Mouse (Mus musculus) lung, adult 2 months (tissue): ENCODE results near the gene Dcn. TPM values are rescaled to one million over a fixed set of nuclear protein-coding genes. Genes with fewer than 3 reads are reported as not detected.

Experiments
- DNase-seq: peaks from one replicate; pipeline ENCODE4 v3.0.0; 2022
- H3K4me1 ChIP-seq: fragments of 200-500 bp; 2 replicates; pipeline ENCODE4 v1.6.1; 2011; ENCODE audit warnings: low read length; ENCODE audit not compliant: control insufficient read depth, insufficient read depth
- H3K4me3 ChIP-seq: fragments of 200-500 bp; replicated peaks from 2 replicates; pipeline ENCODE3; 2011; ENCODE audit warnings: low read depth, mild to moderate bottlenecking, control low read depth, low read length; ENCODE audit errors: extremely low read depth
- CTCF ChIP-seq: fragments of 200-500 bp; IDR thresholded peaks from 2 replicates; pipeline ENCODE4 v1.5.1; 2011; ENCODE audit warnings: mild to moderate bottlenecking, low read length, control low read depth; ENCODE audit not compliant: insufficient read depth
- POLR2A ChIP-seq: fragments of 200-500 bp; IDR thresholded peaks from 2 replicates; pipeline ENCODE4 v1.6.1; 2011; ENCODE audit warnings: low read depth, mild to moderate bottlenecking, control low read depth, low read length, borderline replicate concordance; ENCODE audit errors: extremely low read depth
- WGBS: fragments of 180-500 bp; shearing (Covaris S2); methylation state at CpG from one replicate; pipeline ENCODE4 v1.1.7; 2018; 5-methylcytosine and 5-hydroxymethylcytosine counted together
- polyA plus RNA-seq: library from polyadenylated mRNA; depleted of rRNA; stranded (reverse); fragments of >200 nt; gene quantifications from 2 replicates; pipeline ENCODE4 v1.2.3, GENCODE M21; 2012; rRNA removed

Dcn gene
- polyA plus RNA-seq, 1 experiment, result 154 TPM

- TF ChIP-seq CTCF (no peak), POLR2A (no peak)
- H3K4me1 ChIP-seq, result no peaks in the 10 kb centered on the region
- DNase-seq, result no peak
- WGBS, result 48% methylated on average over 4 of the region's 4 CpGs
- H3K4me3 ChIP-seq, result no peak overlapping the region
Observed at GRCm38 (mm10) chr10:97535697-97536096, 56.3 kb downstream of the Dcn start.

DNA sequence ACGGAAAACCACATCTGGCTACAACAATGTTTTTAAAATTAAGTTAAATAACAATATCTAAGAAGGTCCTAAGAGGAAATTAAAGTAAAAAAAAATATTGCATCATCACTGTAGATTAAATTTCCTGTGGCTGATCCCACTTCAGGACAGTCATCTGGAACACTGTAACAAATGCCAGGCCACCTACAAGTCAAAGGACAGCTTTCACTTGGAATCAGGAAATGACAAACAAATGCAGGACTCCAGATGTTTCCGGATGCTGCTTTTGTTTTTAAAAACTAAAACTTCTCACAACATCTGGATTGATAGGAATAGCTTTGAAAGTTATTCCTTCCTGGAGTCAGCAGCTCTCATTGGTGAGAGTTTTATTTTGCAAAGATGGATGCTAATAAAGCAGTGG is 57.5 kb downstream of the Dcn start:
- Histone ChIP-seq H3K4me1 (no peaks in the 10 kb centered on the region), H3K4me3 (no peak overlapping the region)
- TF ChIP-seq CTCF (no peak), POLR2A (no peak)
- WGBS, result 27% methylated on average over 2 of the region's 2 CpGs
- no peak for DNase-seq

DNA sequence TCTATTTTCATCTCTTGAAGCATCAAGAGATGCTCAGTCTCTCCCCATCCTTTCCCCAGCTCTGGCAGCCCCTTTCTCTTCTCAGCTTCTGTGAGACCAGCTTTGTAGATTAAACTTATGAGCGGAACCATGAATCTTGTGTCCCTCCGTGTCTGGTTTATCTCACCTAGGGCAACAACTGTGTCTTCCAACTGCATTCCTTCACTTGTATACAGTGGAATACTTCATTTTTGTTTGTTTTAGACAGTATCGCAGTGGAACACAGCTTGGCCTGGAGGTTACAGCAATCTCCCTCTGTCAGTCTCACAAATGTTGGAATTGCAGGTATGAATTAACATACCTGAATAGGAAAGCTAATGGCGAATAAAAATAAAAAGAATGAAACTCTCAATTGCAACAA is 58.8 kb downstream of the Dcn start:
- TF ChIP-seq CTCF (no peak), POLR2A (no peak)
- H3K4me1 ChIP-seq, result no peaks in the 10 kb centered on the region
- DNase-seq, result no peak
- no peak overlapping the region for H3K4me3 ChIP-seq
- WGBS, result 84% methylated on average over 4 of the region's 4 CpGs

GRCm38 (mm10) chr10:97547740-97548139 is 68.3 kb downstream of the Dcn start:
- Histone ChIP-seq H3K4me1 (no peaks in the 10 kb centered on the region), H3K4me3 (no peak overlapping the region)
- 24% methylated on average over 1 of the region's 1 CpGs for WGBS
- TF ChIP-seq POLR2A, result no peak
- no peak for TF ChIP-seq CTCF
- no peak for DNase-seq

DNA sequence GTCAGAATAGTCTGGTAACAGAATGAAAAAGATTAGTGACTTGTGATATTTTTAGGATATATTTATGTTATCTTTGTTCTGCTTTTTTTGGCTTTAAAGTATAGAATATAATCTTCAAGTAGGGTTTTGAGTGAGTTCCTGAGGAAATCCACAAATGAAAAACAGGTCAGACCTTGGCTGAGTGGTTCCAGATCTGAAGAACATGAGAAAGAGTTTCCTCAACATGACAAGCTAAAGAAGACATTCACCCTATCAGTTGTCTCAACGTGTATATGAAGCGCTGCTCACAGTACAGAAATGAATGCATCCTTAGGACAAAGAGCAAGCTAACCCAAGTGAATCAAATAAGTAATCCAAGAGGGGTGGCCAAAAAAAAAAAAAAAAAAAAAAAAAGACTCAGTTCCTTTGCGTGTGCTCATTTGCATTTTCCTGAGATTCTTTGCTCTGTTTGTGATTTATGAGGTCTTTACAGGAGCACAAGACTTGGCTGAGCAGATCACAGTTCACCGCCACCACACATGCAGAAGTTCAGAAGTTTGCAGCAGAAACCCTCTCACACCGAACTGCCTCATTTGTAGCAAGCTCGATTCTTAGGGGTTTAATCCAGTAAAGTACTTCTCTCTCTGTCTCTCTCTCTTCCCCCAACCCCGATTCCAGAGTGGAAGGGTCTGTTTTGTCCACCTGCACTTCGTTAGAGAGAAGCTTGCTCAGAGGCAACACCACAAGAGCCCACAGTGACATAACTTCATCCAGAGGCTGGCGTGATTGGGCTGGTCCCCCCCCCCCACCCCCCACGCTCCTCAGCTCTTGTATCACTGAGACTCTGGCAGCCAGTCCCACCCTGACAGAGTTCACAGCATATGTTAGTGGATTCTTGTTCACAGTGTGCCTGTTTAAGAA is 85.8 kb downstream of the Dcn start, which contains the start of gene Lum:
TSS of gene Lum (plus strand) at position 172 of the 900 bp plus-strand sequence.
- Histone ChIP-seq H3K4me3 (no peak within 1 kb of the TSS), H3K4me1 (no peaks in the 10 kb centered on the region)
- TF ChIP-seq POLR2A (no peak), CTCF (no peak)
- DNase-seq, result no peak
- WGBS, result 43% methylated on average over 10 of the region's 10 CpGs

DNA sequence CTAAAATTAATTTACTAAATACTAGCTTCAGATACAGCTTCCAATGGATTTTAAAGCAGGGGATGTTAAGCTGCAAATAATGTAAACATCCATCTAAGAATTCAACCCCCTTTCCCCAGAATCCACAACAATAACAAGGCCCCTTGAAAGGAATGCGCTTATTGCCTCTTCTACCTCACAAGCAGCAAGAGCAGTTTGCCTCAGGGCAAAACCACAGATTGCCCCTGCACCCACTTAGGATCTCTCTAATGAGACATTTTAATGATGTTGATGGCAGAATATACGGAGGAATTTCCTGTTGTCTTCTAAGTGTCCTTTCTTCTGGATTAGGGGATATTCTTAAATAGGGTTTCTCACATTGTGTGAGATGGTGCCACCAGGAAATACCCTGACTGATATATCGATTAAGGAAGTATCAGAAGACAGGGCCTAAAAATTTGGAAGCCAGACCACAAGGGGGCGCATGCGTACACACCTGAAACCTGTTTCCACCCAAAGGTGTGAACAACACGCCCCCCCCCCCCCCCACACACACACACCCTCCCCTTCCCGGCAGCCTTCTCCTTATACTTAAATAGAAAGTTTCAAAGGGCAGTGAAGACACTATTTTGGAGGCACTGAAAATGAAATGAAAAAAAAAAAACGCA is 88.2 kb downstream of the Dcn start:
- Histone ChIP-seq H3K4me1 (no peaks in the 10 kb centered on the region), H3K4me3 (no peak overlapping the region)
- DNase-seq, result no peak
- 62% methylated on average over 8 of the region's 8 CpGs for WGBS
- no peak for TF ChIP-seq POLR2A
- TF ChIP-seq CTCF, result no peak

Other genes starting within 250 kb of the Dcn start
- gene Lum, start 85.5 kb downstream of the Dcn start, polyA plus RNA-seq, result 5.0 and 12.5 TPM in 2 replicates
- not detected in 2 replicates for gene Kera, start 127.3 kb downstream of the Dcn start, polyA plus RNA-seq
- 0.11 TPM in 1 of 2 replicates, not detected in the other for gene Epyc, start 164.5 kb downstream of the Dcn start, polyA plus RNA-seq
- not detected in 2 replicates for gene Ccer1, start 213.4 kb downstream of the Dcn start, polyA plus RNA-seq
- gene C030005K15Rik, start 247.1 kb downstream of the Dcn start, polyA plus RNA-seq, result not detected in 2 replicates